Mouse (Mus musculus): ENCODE measurements around the gene Tnfrsf12a. TPM values are rescaled to one million over a fixed set of nuclear protein-coding genes. Genes with fewer than 3 reads are reported as not detected.
A peak's percentile ranks its signal among the peaks of the same experiment; 100 is the strongest.

Tnfrsf12a gene
- polyA plus RNA-seq, 1 experiment = 10.0 TPM

- DNase-seq = no peak
- Histone ChIP-seq H3K27me3 (replicated peaks; ENCODE audit: control insufficient read depth, insufficient read depth, low read length) (no peaks in the 10 kb centered on the region), H3K27ac (ENCODE audit: insufficient read depth, low read depth, low read length) (no peak overlapping the region), H3K4me3 (ENCODE audit: insufficient read depth, low read depth, low read length) (no peak overlapping the region), H3K4me1 (ENCODE audit: control insufficient read depth, insufficient read depth, low read length) (no peaks in the 10 kb centered on the region; the same call in 1 of the 2 replicates), H3K36me3 (ENCODE audit: control insufficient read depth, insufficient read depth, low read length) (no peaks in the 10 kb centered on the region)
- TF ChIP-seq POLR2A (IDR thresholded peaks at IDR 0.05; ENCODE audit: low read depth, low read length) (no peak), CTCF (conservative IDR thresholded peaks at IDR 0.05; ENCODE audit: insufficient read depth, insufficient read length, low read depth, low read length) (no peak)
- WGBS = 39% methylated on average over 1 of the region's 1 CpGs
Observed at GRCm38 (mm10) chr17:23719455-23719854, 42.2 kb upstream of the Tnfrsf12a start.

- 94% methylated on average over 2 of the region's 2 CpGs for WGBS
- no peak for TF ChIP-seq CTCF (conservative IDR thresholded peaks at IDR 0.05; ENCODE audit: insufficient read depth, insufficient read length, low read depth, low read length)
- no peak for TF ChIP-seq POLR2A (IDR thresholded peaks at IDR 0.05; ENCODE audit: low read depth, low read length)
- H3K4me3 ChIP-seq (ENCODE audit: insufficient read depth, low read depth, low read length) = no peak overlapping the region
- H3K27me3 ChIP-seq (replicated peaks; ENCODE audit: control insufficient read depth, insufficient read depth, low read length) = no peaks in the 10 kb centered on the region
- H3K4me1 ChIP-seq (ENCODE audit: control insufficient read depth, insufficient read depth, low read length) = no peaks in the 10 kb centered on the region; the same call in 1 of the 2 replicates
- no peak for DNase-seq
- no peaks in the 10 kb centered on the region for H3K36me3 ChIP-seq (ENCODE audit: control insufficient read depth, insufficient read depth, low read length)
- H3K27ac ChIP-seq (ENCODE audit: insufficient read depth, low read depth, low read length) = no peak overlapping the region
Observed at GRCm38 (mm10) chr17:23717003-23717402, 39.7 kb upstream of the Tnfrsf12a start.

- 3% methylated on average over 3 of the region's 3 CpGs for whole genome bisulfite sequencing
- peak; percentile 78 for DNase-seq
- H3K4me3 ChIP-seq (ENCODE audit: insufficient read depth, low read depth, low read length) = no peak overlapping the region
- no peaks in the 10 kb centered on the region for H3K27me3 ChIP-seq (replicated peaks; ENCODE audit: control insufficient read depth, insufficient read depth, low read length)
- H3K4me1 ChIP-seq (ENCODE audit: control insufficient read depth, insufficient read depth, low read length) = no peaks in the 10 kb centered on the region
- no peaks in the 10 kb centered on the region for H3K36me3 ChIP-seq (ENCODE audit: control insufficient read depth, insufficient read depth, low read length)
- TF ChIP-seq CTCF (conservative IDR thresholded peaks at IDR 0.05; ENCODE audit: insufficient read depth, insufficient read length, low read depth, low read length) = peak; percentile 91
- no peak for TF ChIP-seq POLR2A (IDR thresholded peaks at IDR 0.05; ENCODE audit: low read depth, low read length)
- H3K27ac ChIP-seq (ENCODE audit: insufficient read depth, low read depth, low read length) = no peak overlapping the region
Observed at GRCm38 (mm10) chr17:23706212-23706611, 28.9 kb upstream of the Tnfrsf12a start.

- 76% methylated on average over 7 of the region's 7 CpGs for WGBS
- Histone ChIP-seq H3K27me3 (replicated peaks; ENCODE audit: control insufficient read depth, insufficient read depth, low read length) (no peaks in the 10 kb centered on the region), H3K4me3 (ENCODE audit: insufficient read depth, low read depth, low read length) (no peak overlapping the region)
Observed at GRCm38 (mm10) chr17:23705525-23706104, 28.3 kb upstream of the Tnfrsf12a start.

GRCm38 (mm10) chr17:23704741-23705140 lies 27.5 kb upstream of the Tnfrsf12a start:
- no peaks in the 10 kb centered on the region for H3K4me1 ChIP-seq (ENCODE audit: control insufficient read depth, insufficient read depth, low read length)
- WGBS = 47% methylated on average over 7 of the region's 7 CpGs
- H3K36me3 ChIP-seq (ENCODE audit: control insufficient read depth, insufficient read depth, low read length) = no peaks in the 10 kb centered on the region
- DNase-seq = no peak
- H3K27me3 ChIP-seq (replicated peaks; ENCODE audit: control insufficient read depth, insufficient read depth, low read length) = no peaks in the 10 kb centered on the region
- TF ChIP-seq POLR2A (IDR thresholded peaks at IDR 0.05; ENCODE audit: low read depth, low read length) (no peak), CTCF (conservative IDR thresholded peaks at IDR 0.05; ENCODE audit: insufficient read depth, insufficient read length, low read depth, low read length) (no peak)
- H3K4me3 ChIP-seq (ENCODE audit: insufficient read depth, low read depth, low read length) = no peak overlapping the region
- no peak overlapping the region for H3K27ac ChIP-seq (ENCODE audit: insufficient read depth, low read depth, low read length)

More at GRCm38 (mm10) chr17:23705525-23706104, 28.3 kb upstream of the Tnfrsf12a start:
- TF ChIP-seq POLR2A (IDR thresholded peaks at IDR 0.05; ENCODE audit: low read depth, low read length) (no peak), CTCF (conservative IDR thresholded peaks at IDR 0.05; ENCODE audit: insufficient read depth, insufficient read length, low read depth, low read length) (no peak)
- no peak for DNase-seq
- no peaks in the 10 kb centered on the region for H3K4me1 ChIP-seq (ENCODE audit: control insufficient read depth, insufficient read depth, low read length)
- no peak overlapping the region for H3K27ac ChIP-seq (ENCODE audit: insufficient read depth, low read depth, low read length)
- no peaks in the 10 kb centered on the region for H3K36me3 ChIP-seq (ENCODE audit: control insufficient read depth, insufficient read depth, low read length)

- TF ChIP-seq CTCF (conservative IDR thresholded peaks at IDR 0.05; ENCODE audit: insufficient read depth, insufficient read length, low read depth, low read length) (no peak), POLR2A (IDR thresholded peaks at IDR 0.05; ENCODE audit: low read depth, low read length) (no peak)
- Histone ChIP-seq H3K27ac (ENCODE audit: insufficient read depth, low read depth, low read length) (no peak overlapping the region), H3K4me3 (ENCODE audit: insufficient read depth, low read depth, low read length) (no peak overlapping the region), H3K27me3 (replicated peaks; ENCODE audit: control insufficient read depth, insufficient read depth, low read length) (no peaks in the 10 kb centered on the region), H3K4me1 (ENCODE audit: control insufficient read depth, insufficient read depth, low read length) (no peaks in the 10 kb centered on the region; the same call in 1 of the 2 replicates), H3K36me3 (ENCODE audit: control insufficient read depth, insufficient read depth, low read length) (no peaks in the 10 kb centered on the region)
- DNase-seq = no peak
- WGBS = 93% methylated on average over 9 of the region's 9 CpGs
Observed at GRCm38 (mm10) chr17:23703301-23703700, 26.0 kb upstream of the Tnfrsf12a start.

- Histone ChIP-seq H3K4me1 (ENCODE audit: control insufficient read depth, insufficient read depth, low read length) (no peaks in the 10 kb centered on the region; the same call in 1 of the 2 replicates), H3K4me3 (ENCODE audit: insufficient read depth, low read depth, low read length) (peak overlapping the region; percentile 52), H3K27me3 (replicated peaks; ENCODE audit: control insufficient read depth, insufficient read depth, low read length) (no peaks in the 10 kb centered on the region), H3K27ac (ENCODE audit: insufficient read depth, low read depth, low read length) (no peak overlapping the region), H3K36me3 (ENCODE audit: control insufficient read depth, insufficient read depth, low read length) (no peaks in the 10 kb centered on the region)
- WGBS = under 1% methylated on average over 28 of the region's 28 CpGs
- TF ChIP-seq POLR2A (IDR thresholded peaks at IDR 0.05; ENCODE audit: low read depth, low read length) (no peak), CTCF (conservative IDR thresholded peaks at IDR 0.05; ENCODE audit: insufficient read depth, insufficient read length, low read depth, low read length) (peak; percentile 86)
- DNase-seq = peak; percentile 97
Observed at GRCm38 (mm10) chr17:23700079-23700478, 22.8 kb upstream of the Tnfrsf12a start.
